Mouse (Mus musculus): ENCODE measurements around the gene Efcab2. TPM values are rescaled to one million over a fixed set of nuclear protein-coding genes. Genes with fewer than 3 reads are reported as not detected.

Gene Efcab2
- polyA plus RNA-seq, 1 experiment from 2014 or later: 5.1 TPM

DNA sequence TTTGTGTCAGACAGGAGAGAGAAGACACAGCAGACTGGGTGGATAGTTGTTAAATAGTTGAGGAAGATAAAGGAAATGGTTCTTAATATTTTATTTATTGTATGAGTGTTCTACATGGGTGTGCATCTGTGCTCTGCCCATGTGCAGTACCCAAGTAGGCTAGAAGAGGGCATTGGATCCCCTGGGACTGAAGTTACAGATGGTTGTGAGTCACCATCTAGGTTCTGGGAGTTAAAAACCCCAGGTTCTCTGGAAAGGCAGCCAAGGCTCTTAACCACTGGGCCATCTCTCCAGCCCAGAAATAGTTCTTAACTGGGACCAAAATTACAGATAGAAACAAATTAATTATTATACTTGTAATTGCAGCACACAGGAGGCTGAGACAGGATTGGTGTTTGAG lies 30.5 kb upstream of the Efcab2 start:
- H3K36me3 ChIP-seq (ENCODE audit: insufficient read depth, low read length): no peaks in the 10 kb centered on the region
- no peak overlapping the region for H3K4me3 ChIP-seq (ENCODE audit: low read length)
- no peak overlapping the region for H3K9ac ChIP-seq (replicated peaks; ENCODE audit: low read length)
- no peaks in the 10 kb centered on the region for H3K9me3 ChIP-seq (ENCODE audit: low read length)
- H3K27ac ChIP-seq (ENCODE audit: low read length): no peak overlapping the region
- no peaks in the 10 kb centered on the region for H3K4me1 ChIP-seq (ENCODE audit: insufficient read depth, low read length)
- ATAC-seq (ENCODE audit: low FRiP score, low TSS enrichment): no peak
- H3K27me3 ChIP-seq (ENCODE audit: insufficient read depth, low read length): no peaks in the 10 kb centered on the region
- H3K4me2 ChIP-seq (replicated peaks; ENCODE audit: low read depth, low read length): no peak overlapping the region

GRCm38 (mm10) chr1:178376061-178376460 lies 29.8 kb upstream of the Efcab2 start:
- no peaks in the 10 kb centered on the region for H3K27me3 ChIP-seq (ENCODE audit: insufficient read depth, low read length)
- no peaks in the 10 kb centered on the region for H3K9me3 ChIP-seq (ENCODE audit: low read length)
- no peak overlapping the region for H3K27ac ChIP-seq (ENCODE audit: low read length)
- 76% methylated on average over 2 of the region's 2 CpGs for WGBS
- no peak overlapping the region for H3K4me3 ChIP-seq (ENCODE audit: low read length)
- H3K9ac ChIP-seq (replicated peaks; ENCODE audit: low read length): no peak overlapping the region
- ATAC-seq (ENCODE audit: low FRiP score, low TSS enrichment): no peak
- H3K36me3 ChIP-seq (ENCODE audit: insufficient read depth, low read length): no peaks in the 10 kb centered on the region
- H3K4me2 ChIP-seq (replicated peaks; ENCODE audit: low read depth, low read length): no peak overlapping the region
- no peaks in the 10 kb centered on the region for H3K4me1 ChIP-seq (ENCODE audit: insufficient read depth, low read length)

GRCm38 (mm10) chr1:178376907-178377306 lies 29.0 kb upstream of the Efcab2 start:
- no peak overlapping the region for H3K4me3 ChIP-seq (ENCODE audit: low read length)
- H3K27me3 ChIP-seq (ENCODE audit: insufficient read depth, low read length): no peaks in the 10 kb centered on the region
- H3K4me1 ChIP-seq (ENCODE audit: insufficient read depth, low read length): no peaks in the 10 kb centered on the region
- H3K36me3 ChIP-seq (ENCODE audit: insufficient read depth, low read length): no peaks in the 10 kb centered on the region
- ATAC-seq (ENCODE audit: low FRiP score, low TSS enrichment): no peak
- no peak overlapping the region for H3K27ac ChIP-seq (ENCODE audit: low read length)
- H3K9me3 ChIP-seq (ENCODE audit: low read length): no peaks in the 10 kb centered on the region
- 48% methylated on average over 2 of the region's 2 CpGs for WGBS
- no peak overlapping the region for H3K9ac ChIP-seq (replicated peaks; ENCODE audit: low read length)
- H3K4me2 ChIP-seq (replicated peaks; ENCODE audit: low read depth, low read length): no peak overlapping the region

DNA sequence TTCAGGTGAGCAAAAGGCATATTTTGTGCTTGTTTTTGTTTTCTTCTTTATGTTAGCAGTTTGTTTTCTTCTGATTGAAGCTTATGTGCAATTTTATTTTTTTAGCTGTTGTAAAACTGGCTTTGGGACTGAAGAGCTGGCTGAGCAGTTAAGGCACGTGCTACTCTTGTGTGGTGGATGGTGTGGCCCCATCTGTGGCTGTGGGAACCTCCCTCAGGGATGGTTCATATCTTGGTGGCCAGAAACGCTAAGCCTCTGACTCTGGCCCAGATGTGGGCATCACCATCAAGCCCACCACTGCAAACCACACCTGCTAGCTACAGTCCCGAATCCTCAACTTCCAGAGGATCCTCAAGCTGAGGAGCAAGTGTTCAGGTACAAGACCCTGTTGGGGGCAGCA lies 27.8 kb upstream of the Efcab2 start:
- H3K36me3 ChIP-seq (ENCODE audit: insufficient read depth, low read length): no peaks in the 10 kb centered on the region
- WGBS: 77% methylated on average over 3 of the region's 3 CpGs
- no peak for ATAC-seq (ENCODE audit: low FRiP score, low TSS enrichment)

DNA sequence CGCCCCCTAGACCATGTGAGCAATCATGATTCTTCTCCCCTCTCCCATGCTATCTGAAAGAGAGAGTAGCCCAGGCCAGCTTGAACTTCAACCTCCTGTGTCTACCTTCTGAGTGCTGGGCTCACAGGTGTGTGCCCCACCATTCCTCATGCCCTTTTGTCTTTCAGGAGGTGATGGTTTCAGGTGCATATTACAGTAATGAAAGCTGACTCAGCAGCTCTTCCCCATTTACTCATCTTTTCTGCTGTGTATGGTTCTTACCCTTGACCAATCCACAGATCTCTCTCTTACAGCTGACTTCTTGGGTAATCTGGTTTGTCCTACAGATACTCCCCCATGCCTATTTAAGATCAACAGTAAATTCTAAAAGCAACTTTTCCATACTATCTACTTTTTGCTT lies 26.7 kb upstream of the Efcab2 start:
- ATAC-seq (ENCODE audit: low FRiP score, low TSS enrichment): no peak
- Histone ChIP-seq H3K4me2 (replicated peaks; ENCODE audit: low read depth, low read length) (no peak overlapping the region), H3K4me1 (ENCODE audit: insufficient read depth, low read length) (no peaks in the 10 kb centered on the region), H3K9me3 (ENCODE audit: low read length) (no peaks in the 10 kb centered on the region), H3K27me3 (ENCODE audit: insufficient read depth, low read length) (no peaks in the 10 kb centered on the region), H3K9ac (replicated peaks; ENCODE audit: low read length) (no peak overlapping the region), H3K4me3 (ENCODE audit: low read length) (no peak overlapping the region), H3K27ac (ENCODE audit: low read length) (no peak overlapping the region), H3K36me3 (ENCODE audit: insufficient read depth, low read length) (no peaks in the 10 kb centered on the region)
- WGBS: 100% methylated on average over 1 of the region's 1 CpGs

More for the DNA sequence above, 27.8 kb upstream of the Efcab2 start:
- H3K9me3 ChIP-seq (ENCODE audit: low read length): no peaks in the 10 kb centered on the region
- H3K4me3 ChIP-seq (ENCODE audit: low read length): no peak overlapping the region
- H3K27ac ChIP-seq (ENCODE audit: low read length): no peak overlapping the region
- H3K9ac ChIP-seq (replicated peaks; ENCODE audit: low read length): no peak overlapping the region
- no peaks in the 10 kb centered on the region for H3K27me3 ChIP-seq (ENCODE audit: insufficient read depth, low read length)
- H3K4me2 ChIP-seq (replicated peaks; ENCODE audit: low read depth, low read length): no peak overlapping the region
- no peaks in the 10 kb centered on the region for H3K4me1 ChIP-seq (ENCODE audit: insufficient read depth, low read length)

DNA sequence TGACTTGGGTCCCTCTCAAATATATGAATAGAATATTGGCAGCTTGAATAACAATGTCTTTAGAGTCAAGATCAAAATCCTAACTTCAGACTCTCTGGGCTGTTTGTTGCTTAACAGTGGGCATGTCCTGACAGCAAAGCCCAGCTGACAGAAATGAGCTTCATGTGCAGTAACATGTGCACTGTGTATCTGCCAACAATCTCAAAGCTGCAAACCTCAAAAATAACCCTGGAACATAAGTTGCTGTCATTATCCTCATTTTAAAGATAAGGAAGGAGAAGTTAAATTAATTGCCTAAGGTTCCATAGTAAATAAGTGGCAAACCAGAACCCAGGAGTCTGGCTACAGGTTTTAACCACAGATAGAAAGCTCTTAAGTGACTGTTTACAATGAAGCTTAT lies 23.7 kb upstream of the Efcab2 start:
- H3K27ac ChIP-seq (ENCODE audit: low read length): no peak overlapping the region
- no peaks in the 10 kb centered on the region for H3K9me3 ChIP-seq (ENCODE audit: low read length)
- no peaks in the 10 kb centered on the region for H3K4me1 ChIP-seq (ENCODE audit: insufficient read depth, low read length)
- H3K27me3 ChIP-seq (ENCODE audit: insufficient read depth, low read length): no peaks in the 10 kb centered on the region
- no peak overlapping the region for H3K9ac ChIP-seq (replicated peaks; ENCODE audit: low read length)
- no peak for ATAC-seq (ENCODE audit: low FRiP score, low TSS enrichment)
- no peaks in the 10 kb centered on the region for H3K36me3 ChIP-seq (ENCODE audit: insufficient read depth, low read length)
- H3K4me3 ChIP-seq (ENCODE audit: low read length): no peak overlapping the region
- no peak overlapping the region for H3K4me2 ChIP-seq (replicated peaks; ENCODE audit: low read depth, low read length)

DNA sequence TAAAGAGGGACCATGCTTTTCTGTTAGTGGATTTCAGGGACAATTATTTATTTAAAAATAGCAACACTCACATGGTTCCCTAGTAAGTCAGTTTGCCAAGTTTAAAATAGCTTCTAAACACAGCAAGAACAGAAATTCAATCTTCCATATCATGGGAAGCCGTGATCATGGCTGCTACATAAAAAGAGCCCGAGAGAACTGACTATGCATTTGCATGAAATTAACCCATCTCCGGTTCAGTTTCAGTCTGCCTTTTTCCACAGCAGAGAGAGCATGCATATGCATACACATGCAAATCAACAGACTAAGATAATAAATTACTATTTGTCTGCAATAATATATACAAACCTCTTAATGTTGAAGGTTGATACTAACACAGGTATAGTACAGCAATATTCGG lies 17.1 kb upstream of the Efcab2 start:
- Histone ChIP-seq H3K9ac (replicated peaks; ENCODE audit: low read length) (no peak overlapping the region), H3K27me3 (ENCODE audit: insufficient read depth, low read length) (no peaks in the 10 kb centered on the region), H3K4me3 (ENCODE audit: low read length) (no peak overlapping the region), H3K36me3 (ENCODE audit: insufficient read depth, low read length) (no peaks in the 10 kb centered on the region), H3K4me2 (replicated peaks; ENCODE audit: low read depth, low read length) (no peak overlapping the region), H3K27ac (ENCODE audit: low read length) (no peak overlapping the region), H3K4me1 (ENCODE audit: insufficient read depth, low read length) (no peaks in the 10 kb centered on the region), H3K9me3 (ENCODE audit: low read length) (no peaks in the 10 kb centered on the region)
- 62% methylated on average over 4 of the region's 4 CpGs for WGBS
- no peak for ATAC-seq (ENCODE audit: low FRiP score, low TSS enrichment)

GRCm38 (mm10) chr1:178389401-178389800 lies 16.5 kb upstream of the Efcab2 start:
- no peaks in the 10 kb centered on the region for H3K27me3 ChIP-seq (ENCODE audit: insufficient read depth, low read length)
- H3K36me3 ChIP-seq (ENCODE audit: insufficient read depth, low read length): no peaks in the 10 kb centered on the region
- H3K4me2 ChIP-seq (replicated peaks; ENCODE audit: low read depth, low read length): no peak overlapping the region
- no peak overlapping the region for H3K27ac ChIP-seq (ENCODE audit: low read length)
- 65% methylated on average over 2 of the region's 2 CpGs for WGBS
- no peak for ATAC-seq (ENCODE audit: low FRiP score, low TSS enrichment)
- H3K4me3 ChIP-seq (ENCODE audit: low read length): no peak overlapping the region
- no peak overlapping the region for H3K9ac ChIP-seq (replicated peaks; ENCODE audit: low read length)
- no peaks in the 10 kb centered on the region for H3K9me3 ChIP-seq (ENCODE audit: low read length)
- no peaks in the 10 kb centered on the region for H3K4me1 ChIP-seq (ENCODE audit: insufficient read depth, low read length)

DNA sequence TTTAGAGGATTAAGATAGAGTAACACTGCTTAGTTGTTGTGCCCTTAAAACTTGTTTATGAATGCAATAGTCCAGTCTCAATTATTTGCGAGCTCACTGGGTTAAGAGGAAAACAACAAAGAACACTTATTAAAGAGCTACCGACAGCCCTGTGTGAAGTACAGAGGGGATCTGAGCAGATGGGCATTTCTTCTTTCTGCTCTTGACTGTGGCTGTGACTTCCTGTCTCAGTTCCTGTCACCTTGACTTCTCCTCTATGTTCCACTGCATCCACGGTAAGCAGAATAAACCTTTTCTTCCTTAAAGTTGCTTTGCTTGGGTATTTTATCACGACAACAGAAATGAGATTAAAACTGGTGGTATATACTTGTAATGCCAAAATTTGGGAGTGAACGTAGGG lies 12.9 kb upstream of the Efcab2 start:
- Histone ChIP-seq H3K27ac (ENCODE audit: low read length) (no peak overlapping the region), H3K27me3 (ENCODE audit: insufficient read depth, low read length) (no peaks in the 10 kb centered on the region), H3K4me2 (replicated peaks; ENCODE audit: low read depth, low read length) (no peak overlapping the region), H3K4me1 (ENCODE audit: insufficient read depth, low read length) (no peaks in the 10 kb centered on the region), H3K4me3 (ENCODE audit: low read length) (no peak overlapping the region), H3K9ac (replicated peaks; ENCODE audit: low read length) (no peak overlapping the region), H3K36me3 (ENCODE audit: insufficient read depth, low read length) (no peaks in the 10 kb centered on the region), H3K9me3 (ENCODE audit: low read length) (no peaks in the 10 kb centered on the region)
- 80% methylated on average over 5 of the region's 5 CpGs for WGBS
- ATAC-seq (ENCODE audit: low FRiP score, low TSS enrichment): no peak

- Histone ChIP-seq H3K4me2 (replicated peaks; ENCODE audit: low read depth, low read length) (no peak overlapping the region), H3K4me3 (ENCODE audit: low read length) (no peak overlapping the region), H3K9me3 (ENCODE audit: low read length) (no peaks in the 10 kb centered on the region), H3K27ac (ENCODE audit: low read length) (no peak overlapping the region), H3K27me3 (ENCODE audit: insufficient read depth, low read length) (no peaks in the 10 kb centered on the region), H3K36me3 (ENCODE audit: insufficient read depth, low read length) (no peaks in the 10 kb centered on the region), H3K9ac (replicated peaks; ENCODE audit: low read length) (no peak overlapping the region), H3K4me1 (ENCODE audit: insufficient read depth, low read length) (no peaks in the 10 kb centered on the region)
- no peak for ATAC-seq (ENCODE audit: low FRiP score, low TSS enrichment)
- WGBS: 89% methylated on average over 6 of the region's 6 CpGs
Measured at GRCm38 (mm10) chr1:178395091-178395490, 10.8 kb upstream of the Efcab2 start.

- 45% methylated on average over 4 of the region's 4 CpGs for WGBS
- no peak overlapping the region for H3K4me3 ChIP-seq (ENCODE audit: low read length)
- no peaks in the 10 kb centered on the region for H3K4me1 ChIP-seq (ENCODE audit: insufficient read depth, low read length)
- H3K9ac ChIP-seq (replicated peaks; ENCODE audit: low read length): no peak overlapping the region
- no peak overlapping the region for H3K4me2 ChIP-seq (replicated peaks; ENCODE audit: low read depth, low read length)
- no peaks in the 10 kb centered on the region for H3K9me3 ChIP-seq (ENCODE audit: low read length)
- peak; percentile 62; the same call in 1 of the 2 replicates for ATAC-seq (ENCODE audit: low FRiP score, low TSS enrichment)
- no peaks in the 10 kb centered on the region for H3K36me3 ChIP-seq (ENCODE audit: insufficient read depth, low read length)
- no peak overlapping the region for H3K27ac ChIP-seq (ENCODE audit: low read length)
- no peaks in the 10 kb centered on the region for H3K27me3 ChIP-seq (ENCODE audit: insufficient read depth, low read length)
Measured at GRCm38 (mm10) chr1:178396383-178396782, 9.5 kb upstream of the Efcab2 start.
